Mouse (Mus musculus) liver, adult (tissue): Measurements from ENCODE around the gene Rln3.

Experiments used
- GATA4 ChIP-seq: IDR thresholded peaks from 2 replicates; pipeline ENCODE4 v1.6.1; 2014; ENCODE audit warnings: mild to moderate bottlenecking, low read length; ENCODE audit not compliant: insufficient replicate concordance

Gene Rln3

DNA sequence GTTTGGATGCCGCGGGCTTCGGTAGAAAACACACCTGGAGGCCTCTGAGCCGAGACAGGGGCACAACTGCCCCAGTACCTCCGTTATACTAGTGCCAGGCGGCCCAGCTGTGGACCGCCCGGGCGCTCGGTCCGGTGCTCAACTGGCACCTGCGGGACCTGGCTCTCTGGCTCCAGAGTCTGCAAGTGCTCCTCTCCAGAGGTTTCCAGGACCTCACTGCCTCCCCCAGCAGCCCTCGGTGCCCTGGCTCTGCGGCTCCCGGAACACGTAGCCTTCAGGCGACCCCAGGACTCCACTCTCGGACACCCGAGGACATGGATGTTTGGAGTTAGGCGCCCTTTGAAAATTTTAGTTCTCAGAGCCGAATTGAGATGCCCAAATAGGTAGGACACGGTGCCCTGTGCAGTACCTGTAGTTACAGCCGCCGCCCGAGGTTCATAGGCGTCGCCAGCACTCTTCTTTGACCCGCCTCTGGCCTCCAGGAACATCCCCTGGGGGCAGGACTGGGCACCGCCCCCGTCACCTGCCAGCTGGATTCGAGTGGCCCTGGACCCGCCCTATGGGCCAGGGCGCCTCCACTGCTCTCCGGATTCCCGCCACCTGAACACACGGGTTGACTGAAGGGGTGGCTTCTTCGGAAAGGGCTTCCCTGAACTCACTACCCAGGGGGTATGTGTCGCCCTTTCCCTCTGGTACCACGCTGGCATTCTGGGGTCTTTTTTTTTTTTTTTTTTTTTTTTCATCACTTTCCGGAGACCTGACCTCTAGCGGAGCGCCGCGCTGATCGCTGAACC lies 32.9 kb downstream of the Rln3 start, which contains the start of gene 2210011C24Rik:
2210011C24Rik (minus strand) TSS at position 467 of the 794 bp plus-strand sequence.
- no peak for TF ChIP-seq GATA4

DNA sequence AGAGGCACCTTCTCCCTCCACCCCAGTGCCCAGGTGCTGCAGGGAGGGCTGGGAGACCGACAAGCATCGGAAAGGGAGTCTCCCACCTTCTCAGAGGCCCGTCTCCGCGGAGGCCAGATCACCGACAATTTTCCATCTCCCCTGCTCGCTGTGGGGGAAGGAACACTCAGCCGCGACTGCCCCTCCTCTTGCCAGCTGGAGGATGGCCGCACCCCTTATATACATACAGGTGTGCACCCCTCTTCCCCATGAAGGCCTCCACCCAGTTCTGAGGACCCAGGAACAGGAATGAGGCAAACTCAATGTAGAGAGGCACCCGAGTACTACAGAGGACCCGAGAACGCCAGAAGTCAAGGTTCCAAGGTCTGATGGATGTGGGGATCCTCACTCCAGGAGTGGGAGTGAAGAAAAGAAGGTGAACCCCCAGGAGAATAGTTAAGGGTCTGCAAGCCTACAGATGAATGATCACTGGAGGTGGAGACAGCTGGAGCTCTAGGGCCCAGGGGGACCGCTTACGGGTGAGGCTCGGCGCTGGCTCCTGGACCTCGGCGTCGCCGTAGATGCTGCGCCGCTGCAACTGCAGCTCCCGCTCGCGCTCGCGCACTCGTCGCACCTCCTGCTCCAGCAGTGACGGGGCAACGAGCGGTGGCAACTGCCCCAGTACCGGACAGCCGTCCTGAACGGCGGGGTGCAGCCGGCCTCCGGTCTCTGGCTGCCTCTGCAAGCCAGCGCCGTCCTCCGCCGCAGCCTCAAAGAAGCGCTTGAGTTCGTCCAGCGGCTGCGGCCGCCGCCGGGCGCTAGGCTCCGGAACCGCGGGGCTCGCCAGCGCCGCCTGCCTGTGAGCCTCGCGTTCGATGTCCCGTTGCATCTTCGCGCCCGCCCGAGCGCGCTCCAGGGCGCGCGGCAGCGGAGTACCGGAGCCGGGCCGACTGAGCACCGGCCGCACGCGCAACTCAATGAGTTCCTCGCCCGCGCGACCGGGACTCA lies 33.9 kb downstream of the Rln3 start:
- TF ChIP-seq GATA4 = no peak

DNA sequence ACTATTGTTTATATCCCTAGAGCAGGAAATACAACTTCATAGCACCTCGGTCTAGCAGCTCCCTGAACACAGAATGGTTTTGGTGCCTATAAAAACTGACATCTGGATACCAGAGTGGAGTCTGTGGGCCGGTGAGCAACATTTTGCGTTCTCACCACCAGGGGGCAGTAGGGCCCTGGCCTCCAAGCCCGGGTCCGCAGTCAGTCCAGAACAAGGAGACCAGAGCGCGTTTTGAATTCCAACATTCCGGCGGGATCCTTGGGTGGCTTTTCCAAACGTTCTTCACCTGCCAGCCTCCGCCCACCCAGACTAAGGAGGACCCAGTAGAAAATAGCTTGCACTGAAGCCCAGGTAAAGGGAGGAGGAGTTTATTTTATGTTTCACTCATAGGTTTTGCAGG lies 34.9 kb downstream of the Rln3 start:
- TF ChIP-seq GATA4 = no peak

DNA sequence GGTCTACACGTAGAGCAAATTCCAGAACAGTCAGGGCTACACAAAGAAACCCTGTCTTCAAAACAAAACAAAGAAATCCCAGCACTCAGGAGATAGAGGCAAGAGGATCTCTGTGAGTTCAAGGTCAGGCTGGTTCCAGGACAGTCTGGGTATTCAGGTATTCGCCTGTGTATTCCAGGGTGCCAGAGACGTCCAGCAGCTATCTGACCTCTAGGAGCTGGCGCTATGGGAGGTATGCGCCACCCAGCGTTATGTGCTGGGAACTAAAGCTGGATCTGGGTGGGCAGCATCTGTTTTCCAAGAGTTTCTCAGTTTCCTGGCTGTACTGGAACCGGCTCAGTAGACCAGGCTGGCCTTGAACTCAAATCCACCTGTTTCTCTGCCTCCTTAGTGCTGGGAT lies 36.4 kb downstream of the Rln3 start:
- no peak for TF ChIP-seq GATA4

DNA sequence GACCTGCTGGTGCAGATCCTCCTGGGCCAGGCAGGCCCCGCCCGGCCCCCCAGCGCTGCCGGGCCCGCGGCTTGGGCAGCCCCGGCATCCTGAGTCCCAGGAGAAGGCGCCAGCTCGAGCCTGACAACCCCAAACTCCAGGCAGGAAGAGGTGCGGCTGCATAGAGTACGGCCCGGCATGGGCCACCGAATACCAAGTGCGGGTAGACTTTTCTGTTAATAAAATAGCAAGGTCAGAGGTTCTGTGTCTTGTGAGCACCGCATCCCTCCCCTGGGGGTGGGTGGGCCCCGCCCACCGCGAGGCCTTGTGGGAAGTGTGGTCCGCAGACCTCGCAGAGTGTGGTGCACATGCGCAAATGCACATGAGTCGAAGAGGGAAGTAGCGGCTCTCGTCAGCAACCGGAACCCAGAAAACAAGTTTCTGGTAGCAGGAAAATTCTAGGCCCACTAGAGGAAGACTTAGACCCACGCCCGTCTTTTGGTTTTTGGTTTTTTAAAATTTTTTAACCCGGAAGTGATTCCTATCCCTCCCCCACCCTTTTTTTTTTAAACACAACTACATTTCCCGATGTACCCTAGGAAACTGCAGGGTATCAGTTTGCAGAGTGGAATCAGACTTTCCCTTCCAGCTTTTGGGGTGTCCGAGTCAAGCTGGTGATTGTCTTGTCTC lies 40.1 kb downstream of the Rln3 start:
- TF ChIP-seq GATA4 = 0 out of 2 replicates have a peak, but pooled peaks have one; percentile 3

DNA sequence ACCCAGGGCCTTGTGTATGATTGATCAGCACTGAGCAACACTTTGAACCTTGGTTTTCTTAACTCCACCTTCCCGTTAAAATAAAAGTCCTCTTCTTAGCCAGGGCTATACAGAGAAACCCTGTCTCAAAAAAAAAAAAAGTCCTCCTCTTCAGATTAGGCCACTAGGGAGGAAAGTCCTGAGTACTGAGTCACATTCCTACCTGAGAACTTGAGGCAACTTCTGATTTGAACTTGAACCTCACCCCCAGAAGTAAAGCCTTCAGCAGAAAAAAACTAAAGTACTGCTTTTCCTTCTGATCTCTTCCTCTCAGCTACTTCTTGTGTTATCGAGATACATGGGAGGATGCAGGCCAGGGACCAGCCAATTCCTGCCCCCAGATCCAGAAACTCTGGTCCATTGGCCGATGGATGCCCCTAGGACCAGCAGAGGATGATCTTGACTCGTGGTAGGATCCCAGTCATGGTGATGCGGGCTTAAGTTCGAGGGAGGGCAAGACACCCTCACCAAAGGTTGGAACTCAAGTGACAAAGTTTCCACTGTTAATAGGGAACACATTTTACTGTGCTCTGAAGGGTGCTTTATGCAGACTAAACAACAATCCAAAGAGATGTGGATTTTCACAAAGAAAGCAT lies 41.1 kb downstream of the Rln3 start:
- no peak for TF ChIP-seq GATA4

DNA sequence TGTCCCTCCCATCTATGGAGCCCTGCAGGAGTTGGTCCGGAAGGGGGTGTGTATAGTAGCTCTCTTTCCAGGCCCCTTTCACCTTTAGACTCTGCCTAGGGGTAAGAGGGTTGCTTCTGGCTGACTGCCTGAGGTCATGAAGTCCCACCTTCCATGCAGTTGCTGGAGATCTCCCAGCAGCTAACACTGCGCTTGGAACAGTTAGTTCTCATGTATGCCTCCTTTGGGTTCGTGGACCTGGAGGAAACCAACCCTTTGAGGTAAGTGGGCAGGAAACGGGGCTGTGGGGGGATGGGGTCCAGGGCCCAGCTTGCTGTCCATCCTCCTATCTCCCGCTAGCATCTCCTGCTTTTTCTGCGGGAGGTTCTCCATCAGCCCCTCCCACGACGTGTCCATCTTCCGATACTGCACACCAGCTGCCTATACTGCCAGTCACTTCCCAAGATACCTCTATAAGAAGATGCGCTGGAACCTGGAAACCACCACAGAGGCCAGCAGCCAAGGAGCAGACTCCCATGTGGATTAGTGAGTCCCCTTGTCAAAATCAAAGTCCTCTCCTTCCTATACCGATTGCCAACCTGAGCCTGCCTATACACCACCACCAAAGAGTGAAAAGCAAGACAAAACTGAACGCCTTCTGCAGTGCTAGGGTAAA lies 41.7 kb downstream of the Rln3 start:
- no peak for TF ChIP-seq GATA4

DNA sequence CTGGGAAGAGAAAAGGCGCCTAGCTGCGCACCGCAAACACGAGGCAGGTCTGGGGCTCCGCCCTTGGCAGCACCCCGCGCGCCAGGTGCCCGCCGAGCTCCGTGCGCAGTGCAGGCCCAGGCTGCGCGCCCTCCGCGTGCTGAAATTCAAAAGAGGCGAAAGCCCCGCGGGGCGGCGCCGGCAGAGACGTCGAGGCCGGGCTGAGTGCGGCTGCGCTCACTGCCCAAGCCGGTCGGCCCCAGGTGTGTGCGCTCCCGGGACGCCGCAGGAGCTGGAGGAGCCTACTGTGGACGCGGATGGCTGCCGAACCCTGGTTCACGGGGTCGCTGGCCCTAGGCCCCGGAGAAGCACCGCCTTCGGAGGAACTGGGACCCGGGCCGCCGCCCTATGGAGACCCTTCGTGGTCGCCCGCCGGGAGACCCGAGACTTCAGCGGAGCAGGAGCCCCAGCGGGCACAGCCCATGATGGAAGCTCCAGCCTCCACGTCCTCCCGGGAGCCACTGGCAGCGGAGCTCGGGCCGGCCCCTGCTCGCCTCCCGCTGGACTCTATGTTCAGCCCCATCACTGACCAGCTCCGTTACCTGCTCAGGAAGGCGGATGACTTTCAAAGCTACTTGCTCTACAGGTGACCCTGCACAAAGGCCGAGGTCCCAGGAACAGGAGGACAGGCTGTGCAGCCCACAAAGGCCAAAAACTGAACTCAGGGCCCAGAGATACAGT lies 43.4 kb downstream of the Rln3 start, which contains the start of gene 1700067K01Rik:
1700067K01Rik (plus strand) TSS at position 222 of the 720 bp plus-strand sequence.
- TF ChIP-seq GATA4 = no peak

DNA sequence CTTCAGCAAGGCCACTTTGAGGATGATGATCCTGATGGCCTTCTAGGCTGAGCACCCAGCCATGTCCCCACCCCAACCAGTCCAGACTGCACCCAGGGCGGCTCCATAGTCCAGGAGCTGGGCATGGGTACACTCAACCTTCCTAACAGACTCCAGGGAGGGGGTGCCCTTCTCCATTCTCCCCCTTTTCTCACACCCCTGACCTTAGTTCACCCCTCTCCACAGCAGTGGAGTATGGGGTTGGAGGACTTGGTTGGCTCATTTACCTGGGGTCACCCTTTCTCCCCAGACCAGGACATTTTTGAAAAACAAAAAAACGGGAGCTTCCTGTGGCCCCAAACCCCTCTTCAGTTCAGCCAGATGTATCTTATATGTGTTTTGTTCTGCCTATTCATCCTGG lies 45.0 kb downstream of the Rln3 start:
- TF ChIP-seq GATA4 = no peak

DNA sequence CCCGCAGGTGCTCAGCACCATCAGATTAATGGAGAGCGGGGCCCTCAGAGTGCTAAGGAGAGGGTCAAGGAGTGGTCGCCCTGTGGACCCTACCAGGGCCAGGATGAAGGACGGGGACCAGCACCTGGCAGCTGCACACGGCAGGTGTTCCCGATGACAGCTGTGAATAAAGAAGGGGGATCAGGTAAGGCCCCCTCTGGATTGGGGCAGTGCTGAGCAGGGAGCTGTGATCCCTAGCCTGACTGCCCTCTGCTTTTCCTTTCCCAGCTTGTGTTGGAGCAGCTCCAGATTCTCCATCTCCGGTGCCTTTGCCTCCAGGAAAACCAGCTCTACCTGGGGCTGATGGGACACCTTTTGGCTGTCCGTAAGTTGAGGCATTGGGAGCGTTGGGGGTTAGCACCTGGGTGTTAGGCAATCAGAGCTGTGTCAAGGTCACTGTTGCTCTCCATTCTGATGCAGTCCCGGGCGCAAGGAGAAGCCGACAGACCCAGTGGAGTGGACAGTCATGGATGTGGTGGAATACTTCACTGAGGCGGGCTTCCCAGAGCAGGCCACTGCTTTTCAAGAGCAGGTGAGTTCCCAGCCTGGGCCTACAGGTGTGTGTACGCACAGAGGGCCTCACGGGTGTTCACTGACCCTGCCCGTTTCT lies 45.6 kb downstream of the Rln3 start:
- TF ChIP-seq GATA4 = no peak

DNA sequence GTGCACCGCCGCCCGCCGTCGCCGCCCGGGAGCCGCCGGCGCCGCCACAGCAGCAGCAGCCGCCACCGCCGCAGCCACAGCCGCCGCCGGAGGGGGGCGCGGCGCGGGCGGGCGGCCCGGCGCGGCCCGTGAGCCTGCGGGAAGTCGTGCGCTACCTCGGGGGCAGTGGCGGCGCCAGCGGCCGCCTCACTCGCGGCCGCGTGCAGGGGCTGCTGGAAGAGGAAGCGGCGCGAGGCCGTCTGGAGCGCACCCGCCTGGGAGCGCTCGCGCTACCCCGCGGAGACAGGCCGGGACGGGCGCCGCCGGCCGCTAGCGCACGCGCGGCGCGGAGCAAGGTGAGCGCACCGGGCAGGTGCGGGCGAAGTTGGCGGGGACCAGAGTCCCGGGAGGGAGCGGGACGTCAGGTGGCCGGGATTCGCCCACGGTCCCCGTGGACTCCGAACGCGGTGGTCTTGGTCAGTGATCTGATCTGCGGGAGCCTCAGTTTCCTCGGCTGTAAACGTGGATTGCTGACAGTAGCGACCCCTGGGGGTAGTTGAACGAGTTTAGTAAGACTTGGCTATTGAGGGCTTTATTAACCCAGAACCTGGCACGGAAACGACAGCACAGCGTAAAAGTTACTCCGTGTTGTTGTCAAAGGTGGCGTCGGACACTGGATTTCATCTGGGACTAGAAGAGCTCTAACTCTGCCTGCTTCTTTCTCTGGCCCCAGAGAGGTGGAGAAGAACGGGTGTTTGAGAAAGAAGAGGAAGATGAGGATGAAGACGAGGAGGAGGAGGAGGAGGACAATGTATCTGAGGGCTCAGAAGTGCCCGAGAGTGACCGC lies 46.4 kb downstream of the Rln3 start:
- no peak for TF ChIP-seq GATA4

DNA sequence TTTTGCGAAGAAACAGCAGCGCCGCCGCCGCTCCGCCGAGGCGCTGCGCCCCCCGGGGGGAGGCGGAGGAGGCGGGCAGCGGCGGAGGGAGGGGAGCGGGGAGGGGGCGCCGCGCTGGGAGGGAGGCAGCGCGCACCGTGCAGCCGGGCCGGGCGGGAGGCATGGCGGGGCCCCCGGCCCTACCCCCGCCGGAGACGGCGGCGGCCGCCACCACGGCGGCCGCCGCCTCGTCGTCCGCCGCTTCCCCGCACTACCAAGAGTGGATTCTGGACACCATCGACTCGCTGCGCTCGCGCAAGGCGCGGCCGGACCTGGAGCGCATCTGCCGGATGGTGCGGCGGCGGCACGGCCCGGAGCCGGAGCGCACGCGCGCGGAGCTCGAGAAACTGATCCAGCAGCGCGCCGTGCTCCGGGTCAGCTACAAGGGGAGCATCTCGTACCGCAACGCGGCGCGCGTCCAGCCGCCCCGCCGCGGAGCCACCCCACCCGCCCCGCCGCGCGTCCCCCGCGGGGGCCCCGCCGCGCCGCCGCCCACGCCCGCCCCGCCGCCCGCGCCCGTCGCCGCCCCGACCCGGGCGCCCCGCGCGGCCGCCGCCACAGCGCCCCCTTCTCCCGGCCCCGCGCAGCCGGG lies 47.2 kb downstream of the Rln3 start, which contains the start of gene Samd1:
Samd1 (plus strand) TSS at position 162 of the 631 bp plus-strand sequence.
- TF ChIP-seq GATA4 = no peak
